Mouse (Mus musculus) layer of hippocampus, adult 11-12 months (tissue): ENCODE data around the gene Med27.

Experiments used
- DNase-seq: peaks from one replicate; pipeline ENCODE4 v3.0.0; 2022; ENCODE audit warnings: low spot score

Gene Med27

DNA sequence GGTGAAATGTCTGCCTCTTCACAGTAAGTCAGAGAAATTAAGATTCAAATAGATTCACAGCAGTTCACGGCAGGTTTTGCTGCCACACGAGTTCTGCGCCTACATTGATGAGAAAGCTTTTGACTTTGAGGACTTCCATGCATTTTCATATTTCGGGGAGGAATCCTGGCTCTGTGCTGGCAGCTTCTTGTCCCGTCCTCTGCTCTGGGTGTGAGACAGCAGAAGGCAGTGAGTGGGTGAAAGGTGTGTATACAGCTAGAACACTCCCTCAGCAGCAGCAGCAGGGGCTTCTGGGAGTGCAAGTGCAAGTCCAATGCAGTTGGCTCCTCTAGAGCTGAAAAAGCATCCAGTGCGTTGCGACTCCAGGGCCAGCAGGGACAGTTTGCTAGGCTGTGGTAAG, 53.6 kb downstream of the Med27 start:
- no peak for DNase-seq

DNA sequence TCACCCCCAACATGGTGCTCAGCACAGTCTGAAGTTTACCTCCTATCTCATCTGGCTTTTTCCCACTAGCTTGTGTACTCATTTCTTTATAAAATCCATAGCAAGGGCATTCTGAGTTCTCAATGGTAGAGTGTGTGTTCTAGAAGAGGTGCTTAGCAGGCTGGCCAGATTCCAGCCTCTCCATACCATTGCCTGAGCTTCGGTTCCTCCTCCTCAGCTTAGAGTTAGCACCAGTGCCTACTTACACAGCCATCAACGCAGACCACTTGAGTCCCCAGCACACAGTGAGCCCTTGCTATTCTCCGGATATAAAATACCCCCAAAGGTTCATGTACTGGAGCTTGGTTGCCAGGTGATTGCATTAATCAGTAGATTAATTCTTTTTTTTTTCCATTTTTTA, 54.2 kb downstream of the Med27 start:
- DNase-seq, result no peak

DNA sequence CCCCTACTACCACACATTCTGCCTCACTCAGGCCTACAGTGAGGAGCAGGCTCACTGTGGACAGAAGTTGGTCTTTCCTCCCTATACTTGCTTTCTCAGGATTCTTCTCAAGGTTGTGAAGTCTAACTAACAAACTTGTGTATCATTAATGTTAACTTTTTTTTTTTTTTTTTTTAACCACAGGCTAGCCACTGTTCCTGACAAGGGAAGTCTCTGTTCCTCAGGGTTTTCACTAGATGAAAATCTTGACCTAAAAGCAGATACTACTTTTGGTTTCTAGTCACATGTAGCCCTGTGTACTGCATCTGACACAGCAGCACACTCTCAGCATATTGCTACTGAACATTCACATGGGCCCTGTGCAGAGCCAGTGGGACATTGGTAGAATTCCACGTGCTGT, 55.2 kb downstream of the Med27 start:
- DNase-seq, result no peak

DNA sequence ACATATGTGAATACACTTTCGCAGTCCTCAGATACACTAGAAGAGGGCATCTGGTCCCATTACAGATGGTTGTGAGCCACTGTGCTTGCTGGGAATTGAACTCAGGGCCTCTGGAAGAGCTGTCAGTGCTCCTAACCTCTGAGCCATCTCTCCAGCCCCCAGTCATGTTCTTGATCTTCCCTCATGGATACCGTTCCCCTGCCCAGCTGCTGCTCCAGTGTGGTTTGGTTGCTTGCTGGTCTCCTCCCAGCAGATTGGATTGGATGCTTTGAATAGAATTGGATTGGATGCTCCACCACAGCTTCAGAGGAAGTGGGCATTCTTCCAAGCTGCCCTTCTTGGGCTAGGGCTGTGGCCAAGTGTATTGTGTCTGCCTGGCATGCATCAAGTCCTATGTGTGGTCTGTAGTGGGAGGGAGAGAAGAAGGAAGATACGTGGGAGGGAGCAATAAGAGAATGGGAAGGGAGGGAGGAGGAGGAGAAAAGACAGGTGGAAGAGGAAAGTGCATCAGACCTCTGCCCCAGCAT, 56.0 kb downstream of the Med27 start:
- DNase-seq, result no peak

DNA sequence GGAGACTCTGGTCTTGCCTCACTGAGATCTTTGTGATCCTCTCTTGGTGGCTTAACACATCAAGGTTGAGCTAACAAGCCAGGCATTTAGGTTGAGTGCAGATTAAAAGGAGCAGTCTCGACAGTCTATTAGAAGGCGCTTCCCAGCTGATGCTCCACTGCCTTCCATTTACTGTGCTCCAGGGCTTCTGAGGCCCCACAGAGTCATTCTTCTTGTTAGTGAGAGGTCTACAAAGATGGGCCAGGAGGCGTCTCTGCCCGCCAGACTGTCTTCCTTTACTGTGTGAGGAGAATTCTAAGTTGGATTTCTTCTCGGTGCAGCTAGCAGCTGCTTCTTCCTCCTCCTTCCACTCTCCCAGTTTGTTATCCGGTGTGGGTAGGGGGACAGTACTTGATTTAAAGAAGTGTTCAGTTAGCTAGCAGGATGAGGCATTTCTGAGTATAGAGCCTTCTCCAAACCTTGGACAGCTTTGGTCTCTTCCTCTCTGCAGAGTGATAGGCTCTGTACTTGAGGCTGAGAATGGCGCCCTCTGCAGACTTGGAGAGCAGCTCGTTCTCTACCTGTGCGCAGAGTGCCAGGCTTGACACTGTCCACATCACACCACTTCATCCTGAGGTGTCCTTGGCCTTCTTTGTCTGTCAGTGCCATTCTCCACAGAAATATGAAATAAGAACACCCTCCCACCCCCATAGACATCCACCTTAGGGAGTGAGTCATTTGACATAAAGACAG, 57.3 kb downstream of the Med27 start:
- DNase-seq, result no peak

DNA sequence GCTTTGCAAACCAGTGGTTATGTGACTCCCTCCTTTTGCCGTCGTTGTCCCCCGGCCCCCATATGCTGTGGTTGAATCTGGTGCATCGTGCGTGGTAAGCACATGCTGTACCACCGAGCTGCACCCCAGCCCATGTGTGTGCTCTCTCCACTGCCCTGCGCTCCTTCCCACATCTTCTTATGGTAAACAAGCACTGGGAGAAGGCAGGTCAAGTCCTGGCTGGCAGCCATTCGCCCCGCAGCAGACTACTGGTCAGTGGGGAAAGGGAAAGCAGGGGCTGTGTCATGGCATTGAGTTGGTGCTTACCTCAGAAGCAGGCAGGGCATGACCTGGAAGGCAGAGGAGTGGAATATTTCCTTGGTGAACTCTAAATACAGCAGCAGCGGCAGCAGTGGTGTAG, 58.3 kb downstream of the Med27 start:
- DNase-seq, result no peak

DNA sequence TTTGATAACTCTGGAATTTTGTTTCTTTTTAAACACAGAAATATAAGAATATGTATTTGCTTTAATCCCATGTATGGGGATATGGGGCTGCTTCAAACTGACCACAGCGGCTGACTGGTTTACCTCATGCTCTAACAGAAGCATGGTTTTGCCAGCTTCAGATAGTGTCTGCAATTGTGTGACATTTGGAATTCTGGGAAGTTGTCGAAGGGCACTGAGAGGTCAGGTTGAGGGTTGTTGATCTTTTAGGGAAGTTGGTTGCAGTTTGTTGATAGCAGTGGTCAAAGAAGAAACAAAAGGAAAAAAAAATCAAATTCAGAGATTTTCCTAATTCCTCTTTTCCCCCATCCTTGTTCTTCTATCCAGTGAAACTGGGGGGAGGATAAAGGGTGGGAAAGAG, 59.2 kb downstream of the Med27 start:
- no peak for DNase-seq

DNA sequence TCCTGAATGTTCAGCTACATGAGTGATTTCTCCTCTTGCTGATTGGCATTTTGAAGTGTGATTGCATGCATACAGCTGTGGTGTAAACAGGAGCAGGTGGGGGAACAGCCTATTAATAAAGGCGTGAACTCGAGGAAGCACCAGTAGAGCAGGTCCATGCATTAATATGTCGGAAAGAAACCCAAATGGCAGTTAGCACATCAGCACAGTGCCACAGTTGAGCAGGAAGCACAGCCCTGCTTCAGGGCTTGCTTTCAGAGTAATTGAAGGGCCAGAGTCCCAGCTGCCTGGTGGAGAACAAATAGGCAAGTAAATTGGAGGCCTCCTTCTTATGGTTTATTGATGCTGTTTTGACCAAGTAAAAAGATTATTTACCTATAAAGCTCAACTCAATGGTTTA, 60.7 kb downstream of the Med27 start:
- DNase-seq, result no peak

DNA sequence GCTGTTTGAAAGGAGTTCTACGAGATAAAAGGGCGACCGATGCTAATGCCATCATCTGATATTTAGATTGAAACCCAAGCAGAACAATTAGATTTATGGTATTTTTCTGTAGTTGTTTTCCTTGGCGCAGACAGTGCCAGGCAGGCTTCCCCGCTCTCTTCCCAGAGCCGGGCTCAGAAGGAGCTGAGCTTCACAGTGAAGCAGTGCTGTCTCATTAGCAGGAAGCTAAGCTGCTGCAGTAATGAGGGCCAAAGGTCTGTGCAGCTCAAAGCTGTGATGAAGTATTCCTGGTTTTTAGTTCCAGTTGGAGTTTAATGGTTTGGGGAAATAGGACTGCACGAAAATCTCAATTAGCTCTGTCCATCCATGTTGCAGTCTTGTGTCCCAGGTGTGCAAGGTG, 61.1 kb downstream of the Med27 start:
- no peak for DNase-seq

DNA sequence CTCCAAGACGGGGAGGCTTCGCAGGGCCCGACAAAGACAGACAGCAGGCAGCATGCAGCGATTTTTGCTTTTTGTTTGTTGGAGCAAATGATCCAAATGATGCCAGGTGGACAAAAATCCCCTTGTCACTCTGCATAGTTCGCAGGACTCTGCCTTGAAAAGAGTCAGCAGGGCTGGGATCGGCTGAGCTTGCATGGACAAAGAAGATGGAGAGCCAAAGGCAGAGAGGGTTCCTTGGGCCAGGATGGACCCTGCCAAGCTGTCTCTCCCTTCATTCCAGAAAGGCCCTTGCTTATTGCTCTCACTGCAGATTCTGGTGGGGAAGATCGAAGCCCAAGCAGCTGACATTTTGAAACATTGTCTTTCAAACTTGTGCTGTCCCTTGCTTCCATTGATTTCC, 64.3 kb downstream of the Med27 start:
- no peak for DNase-seq

DNA sequence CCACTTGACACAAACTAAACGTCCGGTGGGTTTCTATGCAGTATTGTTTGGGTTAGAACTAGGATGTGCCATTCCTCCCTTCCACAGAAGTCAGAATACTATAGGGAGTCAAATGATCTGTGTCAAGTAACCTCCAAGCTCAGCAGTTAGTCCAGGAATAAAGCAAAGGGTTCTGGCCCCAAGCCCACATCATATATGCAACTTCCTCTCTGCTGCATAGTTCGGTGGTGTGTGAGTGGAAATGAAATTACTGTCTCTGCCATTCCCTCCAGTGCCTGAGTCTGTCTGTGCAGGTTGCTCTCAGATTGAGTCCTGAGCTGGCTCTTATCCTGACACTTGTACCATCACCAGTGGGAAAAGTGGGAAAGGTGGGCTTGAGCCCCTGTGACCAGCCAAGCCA, 65.8 kb downstream of the Med27 start:
- no peak for DNase-seq

DNA sequence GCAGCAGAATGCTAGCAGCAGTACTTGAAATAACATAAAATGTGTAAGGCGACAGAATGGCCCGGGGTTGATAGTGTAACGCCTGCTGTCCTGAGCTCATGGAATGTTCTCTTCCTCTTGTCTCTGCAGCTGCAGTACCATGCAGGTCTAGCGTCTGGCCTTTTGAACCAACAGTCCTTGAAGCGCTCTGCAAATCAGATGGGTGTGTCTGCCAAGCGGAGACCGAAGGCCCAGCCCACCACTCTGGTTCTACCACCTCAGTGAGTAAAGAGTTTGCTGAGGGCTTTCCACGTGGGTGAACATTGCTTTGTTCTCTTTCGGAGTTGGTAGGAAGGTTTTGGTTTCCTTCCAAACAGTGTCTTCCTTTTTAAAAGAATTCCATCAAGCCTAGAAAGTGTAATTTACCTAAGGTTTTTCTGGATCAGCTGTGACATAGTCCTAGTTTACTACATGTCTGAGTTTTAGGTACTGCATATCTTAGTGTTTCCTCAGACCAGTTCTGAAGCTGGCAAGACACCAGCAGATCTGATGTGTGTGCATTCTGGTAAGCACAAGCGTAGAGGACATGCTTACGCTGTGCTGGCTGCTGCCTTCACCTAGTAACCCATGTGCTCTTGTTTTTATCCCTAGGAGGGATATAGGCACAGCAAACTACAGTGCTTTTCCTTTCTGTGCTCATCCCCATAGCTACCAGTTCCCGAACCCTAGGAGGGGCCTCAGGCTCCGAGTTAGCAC, 66.8 kb downstream of the Med27 start:
- no peak for DNase-seq

DNA sequence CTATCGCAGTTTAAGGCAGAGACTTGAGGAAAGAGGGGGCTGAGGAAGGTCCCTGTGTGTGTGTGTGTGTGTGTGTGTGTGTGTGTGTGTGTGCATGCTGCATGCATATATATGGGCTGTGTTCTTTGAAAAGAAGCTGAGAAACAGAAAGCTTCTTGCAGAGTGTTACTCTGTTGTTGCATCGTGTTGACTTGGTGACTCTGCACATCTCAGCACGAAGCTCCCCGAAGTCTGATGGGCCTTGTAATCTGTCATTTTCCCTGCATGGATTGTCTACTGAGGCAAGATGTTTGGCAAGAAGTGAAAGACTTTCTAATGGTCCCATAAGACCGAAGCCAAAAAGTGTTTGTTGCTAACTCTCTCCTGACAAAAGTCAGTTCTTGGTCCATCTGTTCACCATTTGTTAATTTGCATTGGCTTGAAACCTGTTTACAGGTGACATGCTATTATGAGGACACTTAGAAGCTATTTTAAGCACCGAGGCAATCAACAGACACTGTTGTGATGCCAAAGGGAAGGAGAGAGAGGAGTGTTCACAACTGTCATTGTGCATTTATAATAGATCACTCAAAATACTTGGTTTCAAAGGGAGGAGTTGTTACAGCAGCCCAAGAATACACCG, 68.3 kb downstream of the Med27 start:
- no peak for DNase-seq

DNA sequence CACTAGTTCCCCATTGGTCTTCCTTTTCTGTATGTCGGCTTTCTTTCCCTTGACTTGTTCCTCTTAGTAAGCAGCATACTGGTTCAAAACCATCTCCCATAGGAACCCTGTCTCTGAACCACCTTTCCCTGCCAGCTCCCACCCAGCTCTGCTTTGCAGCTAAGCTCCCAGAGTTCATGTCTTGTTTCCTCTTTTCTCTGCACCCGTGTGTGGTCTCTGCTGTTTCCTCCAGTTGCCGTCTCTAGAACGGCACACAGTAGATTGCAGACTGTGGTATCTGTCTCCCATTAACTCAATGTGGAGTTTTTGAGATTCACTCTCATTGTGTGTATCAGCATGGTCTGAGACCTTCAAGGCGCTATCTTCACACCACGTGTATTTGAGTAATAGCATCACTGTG, 71.9 kb downstream of the Med27 start:
- DNase-seq, result no peak

DNA sequence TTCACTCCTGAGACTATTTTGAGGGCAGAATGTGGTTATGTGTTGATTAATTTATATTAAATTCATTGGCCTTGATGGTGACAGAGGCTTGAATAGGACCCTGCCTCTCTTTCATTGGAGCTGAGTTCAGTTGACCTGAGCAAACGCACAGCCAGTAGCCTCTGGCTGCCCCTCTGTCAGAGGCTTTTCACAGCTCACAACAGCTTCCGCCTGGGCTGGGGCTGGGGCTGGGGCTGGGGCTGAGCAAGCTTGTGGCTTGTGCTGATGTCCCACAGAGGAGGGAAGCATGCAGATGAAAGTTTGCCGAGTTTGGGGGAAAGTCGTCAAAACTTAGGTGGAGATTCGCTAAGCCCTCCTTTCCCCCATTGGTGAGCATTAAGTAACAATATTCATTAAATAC, 72.8 kb downstream of the Med27 start:
- DNase-seq, result no peak

DNA sequence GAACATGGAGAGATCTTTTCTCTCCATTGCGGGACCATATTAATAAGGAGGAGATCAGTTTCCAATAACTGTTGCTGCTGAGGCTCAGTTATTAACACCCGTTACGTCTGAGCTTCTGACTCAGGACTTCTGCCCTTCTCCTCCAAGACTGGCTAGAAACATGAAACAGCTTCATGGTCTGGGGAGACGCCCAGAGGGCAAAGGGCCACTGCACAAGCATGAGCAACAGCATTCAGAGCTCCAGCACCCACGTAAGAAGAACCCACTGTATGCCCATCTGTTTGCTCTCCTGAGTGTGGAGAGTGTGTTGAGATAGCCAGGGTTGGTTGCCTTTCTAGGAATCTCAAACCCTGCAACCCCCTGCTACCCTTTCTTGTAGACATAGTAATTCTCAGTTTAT, 73.3 kb downstream of the Med27 start:
- no peak for DNase-seq

DNA sequence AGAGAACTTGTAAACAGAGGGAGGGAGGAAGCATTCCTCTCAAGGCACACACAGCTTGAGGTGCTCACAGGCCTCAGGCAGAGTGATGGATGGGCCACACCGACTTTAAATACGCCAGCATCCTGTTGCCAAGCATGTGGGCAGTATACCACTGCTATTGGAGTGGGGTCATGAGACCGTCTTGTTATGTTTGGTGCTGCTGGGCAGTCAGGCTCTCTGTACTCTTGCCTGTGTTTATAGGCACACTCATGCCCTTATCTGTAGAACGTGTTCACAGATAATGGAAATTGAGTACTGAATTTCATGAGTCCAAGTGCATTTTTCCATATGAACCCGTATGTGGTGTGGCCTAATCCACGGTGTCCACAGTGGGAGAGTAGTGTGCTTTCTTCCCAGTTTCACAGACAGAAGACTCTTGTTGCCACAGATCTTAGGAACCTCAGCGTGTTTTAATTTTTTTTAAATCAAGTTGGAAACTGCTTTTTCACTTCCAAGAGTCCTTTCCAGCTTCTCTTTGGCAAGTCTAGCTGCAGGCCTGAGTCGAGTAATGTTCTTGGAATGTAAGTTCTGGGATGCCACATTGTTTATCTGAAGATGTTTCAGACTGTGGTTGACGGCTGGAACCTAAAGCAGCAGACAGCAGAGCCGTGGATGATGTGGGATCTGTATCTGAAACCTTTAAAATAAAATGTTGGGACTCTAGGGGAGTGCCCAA, 75.7 kb downstream of the Med27 start:
- DNase-seq, result no peak

DNA sequence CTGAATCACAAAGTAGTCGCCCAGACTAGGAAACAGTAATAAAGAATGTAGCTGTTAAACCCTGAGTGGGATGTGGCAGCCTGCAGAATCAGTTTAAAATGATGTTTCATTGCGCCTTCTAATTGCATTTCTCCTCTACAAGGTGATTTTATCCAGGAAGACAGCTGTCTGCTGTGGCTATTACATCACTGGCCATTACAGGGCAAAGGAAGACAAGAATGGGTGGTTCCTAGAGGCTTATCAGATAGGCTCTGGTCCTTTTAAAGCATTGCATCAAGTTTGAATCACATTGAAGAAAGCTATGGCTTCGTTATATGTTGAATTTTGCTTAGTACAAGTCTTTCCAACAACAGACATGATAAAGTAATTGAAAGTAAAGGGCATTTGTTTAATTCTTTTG, 76.4 kb downstream of the Med27 start:
- DNase-seq, result no peak

DNA sequence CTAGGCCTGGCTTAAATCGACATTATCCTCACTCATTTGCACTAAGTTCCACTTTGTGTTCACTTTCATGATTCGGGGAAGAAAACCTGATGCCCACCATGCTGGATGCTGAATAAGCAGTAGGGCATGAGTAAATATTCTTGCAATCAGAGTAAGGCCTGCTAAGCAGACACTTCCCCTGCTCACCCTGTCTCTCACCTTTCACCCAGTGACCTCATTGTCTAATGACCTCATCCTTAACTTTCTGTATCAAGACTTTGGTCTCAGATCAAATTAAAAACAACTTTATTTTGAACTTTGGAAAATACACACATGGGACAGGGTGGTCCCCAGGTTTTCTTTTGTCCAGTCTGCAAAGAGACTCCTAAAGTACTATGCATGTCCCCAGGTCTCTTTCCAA, 78.8 kb downstream of the Med27 start:
- DNase-seq, result no peak

DNA sequence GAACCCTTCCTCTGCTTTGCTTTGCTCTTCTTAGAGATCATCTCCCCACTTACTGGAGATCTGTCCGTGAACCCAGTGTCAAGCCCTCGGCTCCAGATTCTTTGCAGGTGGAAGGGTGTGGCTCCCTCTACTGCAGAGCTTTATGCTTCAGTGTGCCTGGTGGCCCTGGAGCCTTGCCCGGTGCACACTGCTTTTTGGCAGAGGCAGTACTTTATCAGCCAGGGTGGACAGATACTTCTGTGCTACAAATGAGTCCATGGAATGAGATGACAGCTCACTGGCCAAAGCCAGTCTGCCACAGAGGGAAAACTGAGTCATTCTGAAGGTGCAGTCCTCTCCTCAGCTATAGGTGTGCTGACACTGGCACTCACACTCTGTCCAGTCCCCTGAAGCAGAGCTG, 80.1 kb downstream of the Med27 start:
- DNase-seq, result no peak

DNA sequence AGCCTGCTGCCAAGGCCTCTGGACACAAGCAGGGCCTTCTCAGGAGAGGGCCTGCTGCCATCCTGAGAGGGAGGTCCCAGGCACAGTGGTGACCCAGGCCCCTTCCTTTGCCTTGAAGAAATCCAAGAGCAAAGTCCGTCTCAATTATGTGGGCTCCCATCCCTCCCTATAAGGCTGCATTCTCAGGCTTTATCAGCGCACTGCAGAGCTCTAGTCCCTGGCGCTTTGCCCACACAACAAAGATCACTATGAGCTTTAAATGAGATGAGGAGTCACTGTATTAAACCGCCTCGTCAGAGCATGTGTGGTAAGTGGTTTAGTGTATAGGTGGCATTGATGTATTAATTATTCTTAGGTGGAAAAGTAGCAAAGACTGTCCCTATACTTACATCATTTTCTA, 85.9 kb downstream of the Med27 start:
- no peak for DNase-seq

DNA sequence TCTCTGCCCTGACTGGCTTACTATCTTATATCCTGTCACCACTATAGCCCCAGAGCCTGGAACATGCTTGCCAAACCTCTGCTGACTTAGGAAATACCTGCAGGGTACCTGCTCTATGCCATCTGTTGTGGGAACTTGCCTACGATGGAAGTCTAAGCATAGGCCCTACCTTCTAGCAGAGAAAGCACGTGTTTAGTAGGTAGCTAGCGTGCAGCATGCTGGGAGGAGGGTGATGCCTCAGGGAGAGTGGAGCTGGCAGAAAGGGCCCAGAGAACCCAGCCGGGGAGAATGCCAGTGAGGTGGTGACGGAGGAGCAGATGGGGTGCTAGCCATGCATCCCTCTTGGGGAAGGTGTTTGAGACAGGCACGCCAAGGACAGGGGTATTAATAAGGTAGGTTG, 89.8 kb downstream of the Med27 start:
- DNase-seq, result no peak

DNA sequence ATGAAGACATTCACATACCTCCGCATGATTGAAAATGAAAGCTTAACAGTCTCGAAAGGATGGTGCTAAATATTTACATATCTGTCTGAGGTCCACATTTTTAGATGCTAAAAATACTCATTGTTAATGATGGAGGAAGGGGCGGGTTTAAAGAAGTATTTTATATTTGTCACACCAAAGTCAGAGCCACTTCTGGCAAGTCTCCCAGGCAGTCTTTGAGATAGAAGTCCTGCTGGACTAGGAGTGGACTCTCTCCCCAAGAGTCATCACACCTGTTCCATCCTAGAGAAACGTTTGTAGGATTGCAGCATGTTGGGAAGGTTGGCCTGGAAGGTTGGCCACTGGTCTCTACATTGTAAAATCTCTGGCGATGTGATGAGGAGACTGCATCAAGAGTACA, 90.5 kb downstream of the Med27 start:
- DNase-seq, result no peak
